Mouse (Mus musculus) right cerebral cortex, postnatal 36 days (tissue): ENCODE data around the gene Txn1.
A peak's percentile ranks its signal among the peaks of the same experiment; 100 is the strongest.

Source experiments
- DNase-seq, 2 experiments: peaks; one replicate each; pipeline ENCODE4 v3.0.0; 2022; ENCODE audit warnings: low spot score in 2 of 2, mixed read lengths in 1 of 2

Txn1 gene

GRCm38 (mm10) chr4:57940631-57941030, 15.6 kb downstream of the Txn1 start:
- DNase-seq = no peak

GRCm38 (mm10) chr4:57937292-57937691, 18.9 kb downstream of the Txn1 start:
- DNase-seq = no peak

GRCm38 (mm10) chr4:57934181-57934580, 22.0 kb downstream of the Txn1 start:
- DNase-seq = no peak

- no peak for DNase-seq
These were observed 25.5 kb downstream of the Txn1 start for GRCm38 (mm10) chr4:57930559-57931170.

- no peak for DNase-seq
These were observed 28.6 kb downstream of the Txn1 start for GRCm38 (mm10) chr4:57927464-57928205.

- DNase-seq = no peak
These were observed 31.6 kb downstream of the Txn1 start for GRCm38 (mm10) chr4:57924556-57925071.

- DNase-seq = no peak
These were observed 34.0 kb downstream of the Txn1 start for GRCm38 (mm10) chr4:57922171-57922570.

GRCm38 (mm10) chr4:57920522-57920921, 35.7 kb downstream of the Txn1 start:
- DNase-seq = no peak

GRCm38 (mm10) chr4:57919494-57920423, 36.5 kb downstream of the Txn1 start:
- no peak for DNase-seq

- no peak for DNase-seq
These were observed 39.5 kb downstream of the Txn1 start for GRCm38 (mm10) chr4:57916711-57917110.

- no peak for DNase-seq
These were observed 40.0 kb downstream of the Txn1 start, which contains the start of gene D630039A03Rik for GRCm38 (mm10) chr4:57916201-57916661. Gene D630039A03Rik, minus strand, starts transcription at chr4:57916297.

GRCm38 (mm10) chr4:57915216-57915965, 40.8 kb downstream of the Txn1 start:
- peak in 1 of 2 experiments; percentile 27 for DNase-seq

- DNase-seq = no peak
These were observed 41.7 kb downstream of the Txn1 start for GRCm38 (mm10) chr4:57914193-57915190.

- DNase-seq = no peak
These were observed 43.2 kb downstream of the Txn1 start for GRCm38 (mm10) chr4:57913021-57913420.

- no peak for DNase-seq
These were observed 47.4 kb downstream of the Txn1 start for GRCm38 (mm10) chr4:57908860-57909259.

- DNase-seq = no peak
These were observed 49.5 kb downstream of the Txn1 start for GRCm38 (mm10) chr4:57906708-57907107.

- DNase-seq = no peak
These were observed 51.6 kb downstream of the Txn1 start for GRCm38 (mm10) chr4:57904638-57905037.

- DNase-seq = peak; percentile 27 to 30
These were observed 52.0 kb downstream of the Txn1 start for GRCm38 (mm10) chr4:57904211-57904610.

- no peak for DNase-seq
These were observed 53.6 kb downstream of the Txn1 start for GRCm38 (mm10) chr4:57902619-57903018.

GRCm38 (mm10) chr4:57901210-57901609, 55.0 kb downstream of the Txn1 start:
- no peak for DNase-seq
